Mouse (Mus musculus) forebrain, embryonic 14.5 days (tissue): ENCODE measurements around the gene Pla2g7. TPM values are rescaled to one million over a fixed set of nuclear protein-coding genes. Genes with fewer than 3 reads are reported as not detected.
A peak's percentile ranks its signal among the peaks of the same experiment; 100 is the strongest.

Experiments used
- ATAC-seq: fragments of 200-750 bp; cut with Nextera tagmentation; 2 replicates; pipeline ENCODE4 v1.8.0; 2017; ENCODE audit warnings: mild to moderate bottlenecking, moderate library complexity
- DNase-seq: peaks from one replicate; pipeline ENCODE4 v3.0.0-alpha.2; 2015; ENCODE audit warnings: low spot score
- H3K27ac ChIP-seq: fragments of 300-500 bp; sonication (generic); 2 replicates; pipeline ENCODE4 v1.5.1; 2014; ENCODE audit warnings: low read depth, mild to moderate bottlenecking, control low read depth, low read length, moderate library complexity
- H3K27me3 ChIP-seq: fragments of 300-500 bp; sonication (generic); replicated peaks from 2 replicates; pipeline ENCODE4 v1.6.1; 2014; ENCODE audit warnings: low read length, control low read depth, mixed read lengths; ENCODE audit not compliant: control insufficient read depth, insufficient read depth
- H3K36me3 ChIP-seq: fragments of 300-500 bp; sonication (generic); 2 replicates; pipeline ENCODE4 v1.6.1; 2014; ENCODE audit warnings: low read length, control low read depth; ENCODE audit not compliant: control insufficient read depth, insufficient read depth
- H3K4me1 ChIP-seq: fragments of 300-500 bp; sonication (generic); 2 replicates; pipeline ENCODE4 v1.6.1; 2014; ENCODE audit warnings: antibody characterized with exemption, low read length, control low read depth; ENCODE audit not compliant: control insufficient read depth, insufficient read depth
- H3K4me2 ChIP-seq: fragments of 300-500 bp; sonication (generic); 2 replicates; pipeline ENCODE4 v1.6.1; 2014; ENCODE audit warnings: mild to moderate bottlenecking, control low read depth, low read length
- H3K4me3 ChIP-seq: fragments of 300-500 bp; sonication (generic); 2 replicates; pipeline ENCODE4 v1.5.1; 2014; ENCODE audit warnings: low read depth, low read length, control low read depth
- H3K9ac ChIP-seq: fragments of 300-500 bp; sonication (generic); 2 replicates; pipeline ENCODE4 v1.6.1; 2014; ENCODE audit warnings: mild to moderate bottlenecking, low read length, control low read depth, moderate library complexity
- H3K9me3 ChIP-seq: fragments of 300-500 bp; sonication (generic); replicated peaks from 2 replicates; pipeline ENCODE4 v1.6.1; 2016; ENCODE audit warnings: low read length, control low read depth, mixed read lengths; ENCODE audit not compliant: control insufficient read depth
- WGBS: fragments of 180-500 bp; shearing (Covaris S2); extraction: QIAGEN DNeasy Blood & Tissue Kit; methylation state at CpG from one replicate; pipeline ENCODE4 v1.1.7; 2014; 5-methylcytosine and 5-hydroxymethylcytosine counted together
- polyA plus RNA-seq: library from polyadenylated mRNA; unstranded; fragments of >200 nt; fragmentation: Nextera tagmentation; extraction: Ambion mirVana; gene quantifications from 2 replicates; pipeline ENCODE4 v1.2.1, GENCODE M21; 2014

The Pla2g7 gene
- polyA plus RNA-seq, 1 experiment from 2014 or later = 4.0 TPM

GRCm38 (mm10) chr17:43649641-43650436 is 81.9 kb downstream of the Pla2g7 start:
- peak; percentile 31 for DNase-seq
- Histone ChIP-seq H3K9ac (no peak overlapping the region), H3K4me2 (no peak overlapping the region), H3K4me1 (no peaks in the 10 kb centered on the region), H3K9me3 (no peaks in the 10 kb centered on the region), H3K27ac (no peak overlapping the region), H3K27me3 (no peaks in the 10 kb centered on the region), H3K4me3 (no peak overlapping the region), H3K36me3 (peaks cover 86% of the 10 kb centered on the region)
- peak; percentile 27; the same call in 1 of the 2 replicates for ATAC-seq
- WGBS = 78% methylated on average over 10 of the region's 10 CpGs

- ATAC-seq (no peak), DNase-seq (no peak)
- Histone ChIP-seq H3K36me3 (peaks cover 74% of the 10 kb centered on the region), H3K27ac (no peak overlapping the region), H3K27me3 (no peaks in the 10 kb centered on the region), H3K9me3 (no peaks in the 10 kb centered on the region), H3K4me3 (no peak overlapping the region), H3K9ac (no peak overlapping the region), H3K4me2 (no peak overlapping the region), H3K4me1 (no peaks in the 10 kb centered on the region)
- WGBS = 75% methylated on average over 14 of the region's 14 CpGs
These were observed 83.6 kb downstream of the Pla2g7 start for GRCm38 (mm10) chr17:43651314-43652046.

Other genes with a start within 250 kb of the Pla2g7 start
- gene Adgrf5, start 207.6 kb upstream of the Pla2g7 start, polyA plus RNA-seq = 3.7 and 4.9 TPM in 2 replicates
- not detected in 2 replicates for gene Mep1a, start 65.3 kb upstream of the Pla2g7 start, polyA plus RNA-seq
- gene Ankrd66, start 24.5 kb upstream of the Pla2g7 start, polyA plus RNA-seq = 0.34 and 0.45 TPM in 2 replicates
- gene Tdrd6, start 62.2 kb downstream of the Pla2g7 start, polyA plus RNA-seq = 0.11 and 0.16 TPM in 2 replicates
- gene Slc25a27, start 99.1 kb downstream of the Pla2g7 start, polyA plus RNA-seq = 31.6 and 46.1 TPM in 2 replicates
- gene Cyp39a1, start 99.3 kb downstream of the Pla2g7 start, polyA plus RNA-seq = 16.0 and 16.5 TPM in 2 replicates
- gene Rcan2, start 233.3 kb downstream of the Pla2g7 start, polyA plus RNA-seq = 20.2 and 26.3 TPM in 2 replicates